Mouse (Mus musculus) testis, adult 2 months (tissue): ENCODE measurements around the gene Anxa7. TPM values are rescaled to one million over a fixed set of nuclear protein-coding genes. Genes with fewer than 3 reads are reported as not detected.

Experiments
- H3K27ac ChIP-seq: fragments of 200-500 bp; 2 replicates; pipeline ENCODE4 v1.5.1; 2012; ENCODE audit warnings: low read depth, low read length; ENCODE audit not compliant: control insufficient read depth, insufficient read depth
- H3K27me3 ChIP-seq: fragments of 200-500 bp; 2 replicates; pipeline ENCODE4 v1.6.1; 2012; ENCODE audit warnings: mild to moderate bottlenecking, low read length, moderate library complexity; ENCODE audit not compliant: control insufficient read depth, insufficient read depth
- H3K36me3 ChIP-seq: fragments of 200-500 bp; 2 replicates; pipeline ENCODE4 v1.6.1; 2012; ENCODE audit warnings: mild to moderate bottlenecking, low read length; ENCODE audit not compliant: control insufficient read depth, insufficient read depth
- H3K4me1 ChIP-seq: fragments of 200-500 bp; 2 replicates; pipeline ENCODE4 v1.6.1; 2012; ENCODE audit warnings: low read length; ENCODE audit not compliant: control insufficient read depth, insufficient read depth
- H3K4me3 ChIP-seq: fragments of 200-500 bp; 2 replicates; pipeline ENCODE4 v1.5.1; 2012; ENCODE audit warnings: low read depth, mild to moderate bottlenecking, low read length, moderate library complexity, mixed read lengths; ENCODE audit not compliant: control insufficient read depth
- CTCF ChIP-seq: fragments of 200-500 bp; IDR thresholded peaks from 2 replicates; pipeline ENCODE4 v1.5.1; 2012; ENCODE audit warnings: low read depth, mild to moderate bottlenecking, inconsistent platforms, low read length, moderate library complexity; ENCODE audit not compliant: control insufficient read depth, insufficient read depth, insufficient replicate concordance
- POLR2A ChIP-seq: fragments of 200-500 bp; IDR thresholded peaks from 2 replicates; pipeline ENCODE4 v1.6.1; 2012; ENCODE audit warnings: low read depth, mild to moderate bottlenecking, inconsistent platforms, low read length, moderate library complexity; ENCODE audit not compliant: control insufficient read depth
- polyA plus RNA-seq: library from polyadenylated mRNA; depleted of rRNA; stranded (reverse); fragments of >200 nt; gene quantifications from 2 replicates; pipeline ENCODE4 v1.2.3, GENCODE M21; 2012

Anxa7 gene
- polyA plus RNA-seq, 1 experiment = 12.2 TPM

DNA sequence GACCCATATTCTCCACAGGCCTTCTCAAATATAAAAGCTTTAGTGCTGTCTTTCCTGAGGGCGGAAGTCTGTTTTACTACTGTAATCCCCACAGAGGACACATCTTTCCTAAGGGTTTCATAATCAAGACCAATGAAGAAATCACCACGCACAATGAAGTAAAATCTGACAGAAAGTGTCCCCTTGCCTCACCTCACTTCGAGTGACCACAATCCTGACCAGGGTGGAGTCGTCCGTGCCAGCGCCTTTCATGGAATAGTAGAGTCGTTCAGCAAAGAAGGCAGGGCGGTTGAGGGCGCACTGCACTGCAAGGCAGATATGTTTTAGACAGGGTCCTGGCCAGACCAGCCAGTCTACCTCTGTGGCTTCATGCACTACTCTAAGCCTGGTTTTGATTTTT lies 21.6 kb downstream of the Anxa7 start:
- Histone ChIP-seq H3K27me3 (no peaks in the 10 kb centered on the region), H3K27ac (no peak overlapping the region), H3K4me3 (no peak overlapping the region), H3K36me3 (no peaks in the 10 kb centered on the region; the same call in 1 of the 2 replicates), H3K4me1 (no peaks in the 10 kb centered on the region)
- TF ChIP-seq POLR2A (no peak), CTCF (no peak)

DNA sequence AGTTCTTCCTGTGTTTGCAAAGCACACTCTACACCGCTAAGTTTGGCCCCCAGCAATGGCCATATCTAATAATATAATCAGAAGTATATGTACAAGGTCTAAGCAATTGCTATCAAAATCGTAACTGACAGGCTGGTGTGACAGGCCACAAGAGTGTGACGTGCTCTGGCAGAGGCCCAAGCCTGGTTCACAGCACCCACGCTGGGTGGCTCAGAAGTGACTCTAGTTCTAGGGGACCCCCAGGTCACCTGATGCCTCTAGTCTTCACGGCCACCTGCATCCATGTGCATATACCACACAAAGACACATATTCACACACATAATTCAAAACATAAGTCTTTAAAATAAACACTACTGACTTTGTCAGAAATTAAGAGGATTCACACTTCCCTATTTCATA lies 27.0 kb downstream of the Anxa7 start:
- Histone ChIP-seq H3K27ac (no peak overlapping the region), H3K36me3 (no peaks in the 10 kb centered on the region; the same call in 1 of the 2 replicates), H3K27me3 (no peaks in the 10 kb centered on the region), H3K4me3 (no peak overlapping the region), H3K4me1 (peaks cover 5% of the 10 kb centered on the region; the same call in 1 of the 2 replicates)
- no peak for TF ChIP-seq CTCF
- no peak for TF ChIP-seq POLR2A

DNA sequence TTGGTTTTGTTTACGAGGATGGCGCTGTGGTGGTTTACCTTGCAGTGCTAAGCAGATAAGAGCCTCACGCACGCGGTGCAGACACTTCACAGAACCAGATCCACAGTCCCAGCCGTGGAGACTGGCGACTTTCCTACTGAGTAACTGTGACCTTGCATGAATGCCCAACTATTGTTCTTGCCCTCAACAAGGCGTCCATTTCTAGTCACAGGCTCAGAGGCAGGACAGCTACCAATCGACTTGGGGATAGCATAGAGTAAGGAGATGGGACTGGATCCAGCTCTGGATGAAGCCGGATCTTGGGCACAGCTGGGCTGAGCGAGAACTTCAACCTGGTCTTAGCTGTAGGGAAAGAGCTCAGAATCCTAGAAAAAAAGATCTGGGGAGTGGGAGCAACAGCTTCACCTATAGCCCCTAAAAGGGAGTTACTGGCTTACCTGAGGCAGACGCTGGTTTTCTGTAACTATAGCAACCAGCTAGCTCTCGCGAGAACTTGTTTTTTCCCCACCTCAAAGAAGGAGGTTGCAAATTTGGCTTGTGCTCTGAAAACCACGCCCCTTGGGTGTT lies 28.1 kb downstream of the Anxa7 start, which contains the start of gene Cfap70:
Gene Cfap70, minus strand, starts transcription at position 462 of the 567 bp plus-strand sequence.
- no peaks in the 10 kb centered on the region for H3K27me3 ChIP-seq
- peak within 1 kb of the TSS; percentile 92 for H3K4me3 ChIP-seq
- no peaks in the 10 kb centered on the region; the same call in 1 of the 2 replicates for H3K36me3 ChIP-seq
- H3K4me1 ChIP-seq = peaks cover 5% of the 10 kb centered on the region; the same call in 1 of the 2 replicates
- TF ChIP-seq POLR2A (no peak), CTCF (no peak)
- peak within 1 kb of the TSS; percentile 82 for H3K27ac ChIP-seq

DNA sequence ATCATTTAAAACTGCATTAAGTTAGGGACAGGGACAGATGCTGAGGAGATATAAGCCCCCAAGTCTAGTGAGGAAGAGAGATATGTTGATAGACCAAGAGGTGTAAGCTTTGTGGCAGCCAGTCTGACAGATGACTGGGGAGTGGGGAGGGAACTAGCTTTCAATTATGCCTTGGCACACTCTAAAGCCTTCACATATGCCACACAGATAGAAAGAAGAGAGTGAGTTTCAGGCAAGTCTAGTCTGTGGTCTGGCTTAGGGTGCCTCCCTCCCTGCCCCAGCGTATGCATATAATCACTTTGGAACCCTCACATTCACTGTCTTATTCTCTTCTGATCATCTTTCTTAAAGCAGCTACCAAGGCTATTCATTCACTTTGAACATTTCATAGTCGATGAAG lies 28.6 kb downstream of the Anxa7 start:
- Histone ChIP-seq H3K27me3 (no peaks in the 10 kb centered on the region), H3K4me1 (peaks cover 5% of the 10 kb centered on the region; the same call in 1 of the 2 replicates), H3K4me3 (peak overlapping the region; percentile 92), H3K27ac (no peak overlapping the region), H3K36me3 (no peaks in the 10 kb centered on the region)
- TF ChIP-seq CTCF (no peak), POLR2A (no peak)

DNA sequence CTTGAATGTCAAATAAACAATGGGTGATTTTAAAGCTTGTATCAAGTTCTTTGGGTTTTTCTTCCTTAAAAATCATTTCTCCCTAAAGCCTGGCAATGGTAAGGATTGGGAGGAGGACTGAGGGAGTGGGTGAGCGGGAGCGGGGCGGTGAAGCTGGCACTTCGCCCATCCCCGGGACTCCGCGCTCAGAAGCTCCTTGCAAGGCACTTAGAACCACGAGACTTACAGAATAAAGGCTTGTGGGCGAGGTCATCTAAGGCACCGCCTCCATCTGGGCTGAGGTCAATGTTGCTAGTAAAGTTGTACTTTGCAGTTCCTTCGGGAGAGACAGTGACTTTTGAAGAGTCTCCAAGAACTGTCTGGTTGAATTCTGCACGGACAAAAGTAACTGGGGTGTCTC lies 32.7 kb downstream of the Anxa7 start:
- Histone ChIP-seq H3K4me3 (no peak overlapping the region), H3K27ac (no peak overlapping the region), H3K4me1 (peaks cover 3% of the 10 kb centered on the region), H3K36me3 (no peaks in the 10 kb centered on the region), H3K27me3 (no peaks in the 10 kb centered on the region)
- TF ChIP-seq POLR2A (no peak), CTCF (no peak)

DNA sequence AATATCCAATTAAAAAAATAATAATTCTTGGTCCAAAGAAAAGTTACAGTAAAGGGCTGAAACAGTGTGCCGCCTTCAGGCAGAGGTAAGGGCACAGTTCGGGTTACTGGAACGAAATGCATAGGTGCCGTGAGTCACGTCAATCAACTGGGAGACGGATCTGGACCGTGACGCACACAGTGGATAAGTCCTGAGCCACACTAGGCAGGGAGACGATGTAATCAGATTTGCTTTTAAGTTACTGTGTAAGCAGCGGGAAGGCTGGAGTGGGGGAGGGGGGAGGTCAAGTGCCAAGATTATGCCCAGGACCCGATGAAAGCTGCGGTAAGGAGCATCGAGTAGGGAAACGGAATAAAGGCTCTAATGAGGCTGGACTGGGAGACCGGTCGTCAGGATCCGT lies 37.7 kb downstream of the Anxa7 start:
- H3K4me1 ChIP-seq = no peaks in the 10 kb centered on the region; the same call in 1 of the 2 replicates
- TF ChIP-seq POLR2A (no peak), CTCF (no peak)
- H3K27me3 ChIP-seq = no peaks in the 10 kb centered on the region
- H3K27ac ChIP-seq = no peak overlapping the region
- H3K4me3 ChIP-seq = no peak overlapping the region
- H3K36me3 ChIP-seq = no peaks in the 10 kb centered on the region

DNA sequence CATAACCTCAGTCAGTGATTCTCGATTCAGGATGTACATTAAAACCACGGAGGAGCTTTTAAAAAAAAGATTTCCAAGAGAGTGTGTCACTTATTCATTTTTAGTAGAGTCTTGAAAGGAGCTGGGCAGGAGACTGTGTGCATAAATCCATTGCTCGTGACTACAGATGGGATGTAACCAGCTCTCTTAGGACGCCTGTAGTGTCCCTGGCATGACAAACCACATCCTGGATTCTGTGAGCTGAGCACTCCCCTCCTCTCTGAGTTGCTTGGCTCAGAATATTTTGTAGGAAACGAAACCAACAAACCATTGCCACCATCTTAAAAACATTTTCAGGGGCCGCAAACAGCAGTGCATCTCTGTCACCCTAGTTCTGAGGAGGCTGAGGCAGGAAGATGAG lies 43.0 kb downstream of the Anxa7 start:
- Histone ChIP-seq H3K36me3 (peaks cover 1% of the 10 kb centered on the region; the same call in 1 of the 2 replicates), H3K27ac (no peak overlapping the region), H3K4me1 (no peaks in the 10 kb centered on the region), H3K27me3 (no peaks in the 10 kb centered on the region), H3K4me3 (no peak overlapping the region)
- TF ChIP-seq CTCF (no peak), POLR2A (no peak)

DNA sequence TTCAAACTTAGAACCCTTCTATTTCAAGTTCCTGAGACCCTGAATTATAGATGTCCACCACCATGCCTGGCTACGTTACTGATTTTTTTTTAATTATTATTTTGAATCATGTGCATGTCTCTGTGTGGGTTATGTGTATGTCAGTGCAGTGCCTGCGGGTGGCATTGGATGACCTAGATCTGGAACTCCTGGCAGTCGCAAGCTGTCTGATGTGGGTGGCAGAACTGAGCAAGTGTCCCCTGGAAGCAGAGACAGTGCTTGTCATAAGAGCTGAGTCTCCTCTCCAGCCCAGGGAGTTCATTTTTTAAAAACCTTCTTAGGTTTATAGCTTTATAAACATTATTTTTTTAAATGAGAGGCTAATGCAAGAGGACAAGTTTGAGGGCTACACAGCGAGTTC lies 47.5 kb downstream of the Anxa7 start:
- H3K4me3 ChIP-seq = no peak overlapping the region
- H3K4me1 ChIP-seq = no peaks in the 10 kb centered on the region
- H3K27ac ChIP-seq = no peak overlapping the region
- no peak for TF ChIP-seq CTCF
- TF ChIP-seq POLR2A = no peak
- no peaks in the 10 kb centered on the region for H3K27me3 ChIP-seq
- peaks cover 1% of the 10 kb centered on the region; the same call in 1 of the 2 replicates for H3K36me3 ChIP-seq
